Mouse (Mus musculus) MEL (cell line): ENCODE results near the gene Nfxl1.

Experiments used
- CTCF ChIP-seq, 3 experiments: IDR thresholded peaks in 2 of 3; conservative IDR thresholded peaks in 1 of 3; 2 replicates each; pipeline ENCODE4 v1.5.1; 2011 to 2012; ENCODE audit warnings: low read length in 3 of 3, low read depth in 2 of 3, mild to moderate bottlenecking in 2 of 3, improper control_type of control experiment in 1 of 3, inconsistent platforms in 1 of 3, mixed read lengths in 1 of 3, moderate library complexity in 1 of 3; ENCODE audit not compliant: control insufficient read depth in 1 of 3, insufficient read depth in 1 of 3, poor library complexity in 1 of 3, severe bottlenecking in 1 of 3
- EP300 ChIP-seq, 2 experiments: IDR thresholded peaks; 2 replicates each; pipeline ENCODE4 v1.6.1; 2011; ENCODE audit warnings: improper control_type of control experiment in 2 of 2, low read length in 2 of 2, low read depth in 1 of 2, mild to moderate bottlenecking in 1 of 2
- MAFK ChIP-seq: IDR thresholded peaks from 2 replicates; pipeline ENCODE4 v1.6.1; 2011; ENCODE audit warnings: low read depth, mild to moderate bottlenecking, low read length, improper control_type of control experiment, borderline replicate concordance
- MAZ ChIP-seq: IDR thresholded peaks from 2 replicates; pipeline ENCODE4 v1.6.1; 2012; ENCODE audit warnings: low read depth, mild to moderate bottlenecking, inconsistent platforms, low read length, improper control_type of control experiment
- POLR2A ChIP-seq, 2 experiments: IDR thresholded peaks; 2 replicates each; pipeline ENCODE4 v1.6.1; 2011 to 2012; ENCODE audit warnings: low read length in 2 of 2, mild to moderate bottlenecking in 2 of 2, control low read depth in 1 of 2, improper control_type of control experiment in 1 of 2, low read depth in 1 of 2, moderate library complexity in 1 of 2; ENCODE audit not compliant: control insufficient read depth in 1 of 2, insufficient read depth in 1 of 2, poor library complexity in 1 of 2
- ZC3H11A ChIP-seq: IDR thresholded peaks from 2 replicates; pipeline ENCODE4 v1.6.1; 2012; ENCODE audit warnings: low read depth, mild to moderate bottlenecking, inconsistent platforms, low read length, improper control_type of control experiment
- ZNF384 ChIP-seq: IDR thresholded peaks from 2 replicates; pipeline ENCODE4 v1.6.1; 2012; ENCODE audit warnings: low read depth, mild to moderate bottlenecking, inconsistent platforms, low read length, improper control_type of control experiment

- TF ChIP-seq POLR2A (IDR thresholded peaks at IDR 0.05; ENCODE audit: control insufficient read depth in 1 of 2, insufficient read depth in 1 of 2, low read depth in 1 of 2, low read length in 2 of 2, poor library complexity in 1 of 2): no peak
- TF ChIP-seq ZC3H11A: no peak
- no peak for TF ChIP-seq MAFK
- no peak for TF ChIP-seq MAZ
- no peak for TF ChIP-seq EP300 (IDR thresholded peaks at IDR 0.05; ENCODE audit: low read depth in 1 of 2, low read length in 2 of 2)
- TF ChIP-seq ZNF384: no peak
- TF ChIP-seq CTCF (IDR thresholded peaks at IDR 0.05 in 2 of 3, conservative IDR thresholded peaks at IDR 0.05 in 1 of 3; ENCODE audit: control insufficient read depth in 1 of 3, insufficient read depth in 1 of 3, low read depth in 2 of 3, low read length in 3 of 3, poor library complexity in 1 of 3, severe bottlenecking in 1 of 3): no peak
Measured at GRCm38 (mm10) chr5:72587192-72587681, 27.8 kb upstream of the Nfxl1 start, which contains the start of gene Gm5868.
